Mouse (Mus musculus) retina, postnatal 7 days (tissue): ENCODE data around the gene Cldn10.

Source experiments
- DNase-seq: peaks from one replicate; pipeline ENCODE4 v3.0.0-alpha.2; 2012; ENCODE audit warnings: low read depth, low spot score

Cldn10 gene

DNA sequence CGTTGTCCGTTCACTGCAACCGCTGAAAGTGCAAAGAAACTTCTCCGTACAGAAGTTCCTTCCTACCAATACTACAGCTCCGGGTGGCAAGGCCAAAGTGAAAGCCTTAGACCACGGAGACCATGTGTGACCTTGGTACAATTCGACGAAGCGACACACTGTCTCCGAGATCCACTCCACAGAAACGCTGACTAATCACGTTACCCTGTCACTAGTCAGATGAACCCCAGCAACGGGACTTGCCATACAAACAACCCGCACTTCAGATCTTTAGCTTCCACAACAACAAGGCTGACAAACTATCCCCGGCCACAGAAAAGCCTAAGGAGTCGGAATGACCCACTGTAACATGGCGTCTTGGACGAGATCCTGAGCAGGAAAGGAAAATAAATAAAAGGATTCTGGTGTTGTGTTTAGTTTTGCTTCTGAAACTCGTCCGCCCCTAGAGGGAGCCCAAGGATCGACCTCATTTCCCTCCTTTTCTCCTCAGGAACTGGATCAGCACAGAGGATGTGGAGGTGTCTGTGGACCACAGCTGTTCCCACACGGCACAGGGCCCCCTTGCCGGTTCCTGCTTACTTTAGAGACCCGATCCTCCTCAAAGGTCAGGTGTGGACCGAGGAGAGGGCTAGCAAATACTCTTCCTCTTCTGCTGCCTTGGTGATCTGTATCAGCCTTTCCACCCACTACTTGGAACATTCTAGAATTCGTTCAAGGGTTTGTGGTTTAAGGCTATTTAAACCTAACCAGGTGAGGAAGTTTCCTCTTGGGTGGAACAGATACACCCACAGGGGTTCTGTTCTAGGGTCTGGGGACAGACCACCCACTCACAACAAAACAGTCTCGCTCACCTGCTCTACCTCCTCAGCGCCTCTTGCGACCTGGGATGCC is 122.9 kb downstream of the Cldn10 start:
- no peak for DNase-seq

DNA sequence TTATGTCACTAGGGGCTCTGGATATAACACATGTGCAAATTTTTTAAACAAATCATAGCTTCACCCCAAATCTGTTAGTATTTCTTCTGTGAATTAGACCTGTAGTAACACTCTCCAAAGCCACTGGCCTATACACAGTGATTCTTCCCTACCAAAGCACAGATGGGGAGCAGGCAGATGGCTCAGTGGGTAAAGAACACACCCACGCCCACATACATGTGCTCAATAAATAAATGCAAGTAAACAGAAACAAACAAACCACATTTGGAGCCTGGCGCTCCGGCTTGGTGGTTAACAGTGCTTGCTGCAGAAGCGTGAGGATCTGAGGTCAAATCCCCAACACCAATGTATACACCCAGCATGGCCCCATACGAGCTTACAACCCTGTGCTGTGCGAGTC is 123.8 kb downstream of the Cldn10 start:
- DNase-seq = no peak

GRCm38 (mm10) chr14:118913651-118914050 is 125.9 kb downstream of the Cldn10 start:
- no peak for DNase-seq

- no peak for DNase-seq
Measured at GRCm38 (mm10) chr14:118919025-118919424, 131.3 kb downstream of the Cldn10 start.

DNA sequence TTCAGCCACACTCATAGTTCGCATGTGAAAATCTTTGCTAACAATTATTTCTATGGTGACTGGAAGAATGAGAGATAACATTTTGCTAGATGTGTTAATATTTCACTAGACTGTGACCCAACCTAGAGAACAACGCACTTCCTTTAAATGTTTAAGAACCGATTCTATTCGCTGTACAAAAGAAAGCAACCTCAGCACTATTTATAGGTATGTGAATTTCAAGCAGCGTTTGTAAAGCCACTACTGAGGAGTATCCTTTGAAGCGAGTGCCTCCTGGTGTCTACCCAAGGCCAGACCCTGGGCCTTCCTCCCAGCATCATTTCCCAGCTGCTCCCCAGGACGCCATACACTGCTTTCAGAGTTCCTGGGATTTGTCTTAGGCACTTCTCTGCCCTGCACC is 132.9 kb downstream of the Cldn10 start:
- no peak for DNase-seq

- no peak for DNase-seq
Measured at GRCm38 (mm10) chr14:118922251-118922650, 134.5 kb downstream of the Cldn10 start.

GRCm38 (mm10) chr14:118922667-118923184 is 135.0 kb downstream of the Cldn10 start:
- no peak for DNase-seq
